Mouse (Mus musculus) lung, adult 2 months (tissue): ENCODE measurements around the gene Rbbp8nl. TPM values are rescaled to one million over a fixed set of nuclear protein-coding genes. Genes with fewer than 3 reads are reported as not detected.

ENCODE experiments used
- DNase-seq: peaks from one replicate; pipeline ENCODE4 v3.0.0; 2022
- H3K4me1 ChIP-seq: fragments of 200-500 bp; 2 replicates; pipeline ENCODE4 v1.6.1; 2011; ENCODE audit warnings: low read length; ENCODE audit not compliant: control insufficient read depth, insufficient read depth
- H3K4me3 ChIP-seq: fragments of 200-500 bp; replicated peaks from 2 replicates; pipeline ENCODE3; 2011; ENCODE audit warnings: low read depth, mild to moderate bottlenecking, control low read depth, low read length; ENCODE audit errors: extremely low read depth
- CTCF ChIP-seq: fragments of 200-500 bp; IDR thresholded peaks from 2 replicates; pipeline ENCODE4 v1.5.1; 2011; ENCODE audit warnings: mild to moderate bottlenecking, low read length, control low read depth; ENCODE audit not compliant: insufficient read depth
- POLR2A ChIP-seq: fragments of 200-500 bp; IDR thresholded peaks from 2 replicates; pipeline ENCODE4 v1.6.1; 2011; ENCODE audit warnings: low read depth, mild to moderate bottlenecking, control low read depth, low read length, borderline replicate concordance; ENCODE audit errors: extremely low read depth
- WGBS: fragments of 180-500 bp; shearing (Covaris S2); methylation state at CpG from one replicate; pipeline ENCODE4 v1.1.7; 2018; 5-methylcytosine and 5-hydroxymethylcytosine counted together
- polyA plus RNA-seq: library from polyadenylated mRNA; depleted of rRNA; stranded (reverse); fragments of >200 nt; gene quantifications from 2 replicates; pipeline ENCODE4 v1.2.3, GENCODE M21; 2012; rRNA removed

Rbbp8nl gene
- 1.4 and 2.3 TPM in 2 replicates for polyA plus RNA-seq

DNA sequence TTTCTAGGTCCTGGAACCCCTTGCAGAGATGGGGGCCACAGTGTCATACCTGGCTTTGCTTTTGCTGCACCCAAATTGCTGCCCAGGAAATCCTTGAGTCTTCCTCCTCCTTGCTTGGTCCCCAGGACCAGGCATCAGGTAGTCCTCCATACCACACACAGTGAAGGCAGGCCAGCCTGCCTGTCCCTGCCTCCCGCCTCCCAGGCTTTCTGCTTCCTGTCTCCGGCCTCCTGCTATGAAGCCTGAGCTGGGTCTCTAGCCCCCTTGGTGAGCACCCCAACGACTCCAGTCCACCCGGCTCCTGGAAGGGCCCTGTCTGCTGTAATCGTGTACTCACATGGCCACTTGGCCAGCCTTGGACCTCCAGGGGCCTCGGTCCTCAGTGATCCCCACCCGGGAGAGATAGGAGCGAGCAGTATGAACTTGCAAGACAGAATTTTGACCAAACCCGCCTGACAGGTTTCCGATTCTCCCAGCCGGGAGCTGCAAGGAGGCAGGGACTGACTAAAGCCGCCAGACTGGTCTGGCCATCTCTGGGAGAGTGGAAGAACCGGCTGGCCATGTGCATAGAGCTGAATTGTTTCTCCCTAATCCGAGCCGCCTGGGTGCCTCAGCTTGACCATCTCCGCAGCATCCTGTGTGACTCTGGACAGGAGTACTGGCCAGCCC lies at the start of gene Rbbp8nl:
TSS of gene Rbbp8nl (minus strand) at position 440 of the 669 bp plus-strand sequence.
- 50% methylated on average over 16 of the region's 16 CpGs for WGBS
- DNase-seq = peak; percentile 77
- no peak within 1 kb of the TSS for H3K4me3 ChIP-seq
- no peaks in the 10 kb centered on the region; the same call in 1 of the 2 replicates for H3K4me1 ChIP-seq
- TF ChIP-seq POLR2A = no peak

DNA sequence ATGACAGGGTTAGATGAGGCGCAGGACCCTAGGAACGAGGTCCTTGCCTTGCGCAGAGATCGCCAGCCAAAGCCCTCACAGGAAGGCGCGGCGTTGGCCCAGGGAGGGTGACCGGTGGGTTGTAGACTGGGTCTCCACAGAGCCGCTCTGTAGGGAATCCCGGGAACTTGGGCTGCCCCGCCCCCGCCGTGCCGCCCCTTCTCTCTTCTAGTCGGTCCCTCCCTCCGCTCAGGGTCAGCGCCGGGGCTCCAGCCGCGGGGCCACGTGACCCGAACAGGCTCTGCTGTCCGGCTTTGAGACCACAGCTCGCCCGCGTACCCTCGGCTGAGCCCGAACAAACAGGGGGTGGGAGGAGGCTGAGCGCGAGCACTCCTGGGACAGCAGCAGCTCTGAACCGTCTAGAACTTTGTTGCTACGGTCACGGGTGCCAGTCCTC lies 44.9 kb upstream of the Rbbp8nl start, which contains the start of gene Gata5:
TSS of gene Gata5 (minus strand) at position 149 of the 436 bp plus-strand sequence.
- DNase-seq = peak; percentile 43
- 1% methylated on average over 33 of the region's 33 CpGs for WGBS
- Histone ChIP-seq H3K4me1 (peaks cover 7% of the 10 kb centered on the region; the same call in 1 of the 2 replicates), H3K4me3 (peak within 1 kb of the TSS; percentile 53)
- TF ChIP-seq CTCF (no peak), POLR2A (0 out of 2 replicates have a peak, but pooled peaks have one; percentile 30)

DNA sequence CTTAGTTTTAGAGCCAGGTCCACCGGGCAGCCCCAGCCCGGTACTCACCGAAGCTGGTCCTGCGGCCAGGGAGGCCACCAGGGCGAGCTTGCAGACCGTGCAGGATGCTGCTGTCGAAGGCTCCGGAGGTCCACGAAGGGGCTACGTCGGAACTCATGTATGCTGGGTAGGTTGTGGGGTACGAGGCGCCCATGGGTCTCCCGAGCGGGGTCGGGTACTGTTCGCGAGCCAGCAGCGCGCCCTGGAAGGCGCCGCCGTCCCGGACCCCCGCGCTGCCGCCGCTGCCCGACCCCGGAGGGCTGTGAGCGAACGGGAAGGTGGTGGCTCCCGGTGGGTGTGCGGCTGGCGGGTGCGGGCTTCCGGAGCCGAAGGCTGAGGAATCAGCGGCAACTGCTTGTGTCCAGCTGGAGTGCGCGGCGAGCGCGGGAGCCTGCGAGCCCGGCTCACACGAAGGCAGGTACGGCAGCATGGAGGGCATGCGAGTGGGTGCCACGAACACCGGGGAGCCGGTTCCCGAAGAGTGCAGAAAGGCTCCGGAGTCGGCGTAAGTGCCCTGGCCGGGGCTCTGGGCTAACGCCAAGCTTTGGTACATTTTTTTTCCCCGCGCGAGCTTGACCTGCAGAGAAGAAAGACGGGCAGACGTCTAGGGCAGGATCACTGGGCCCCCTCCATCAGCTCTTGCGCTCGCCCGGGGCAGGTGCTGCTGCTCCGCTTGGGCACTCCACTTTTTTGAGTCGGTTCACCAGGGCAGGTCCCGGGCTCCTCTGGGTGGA lies 44.3 kb upstream of the Rbbp8nl start:
- Histone ChIP-seq H3K4me3 (peak overlapping the region; percentile 53), H3K4me1 (peaks cover 3% of the 10 kb centered on the region; the same call in 1 of the 2 replicates)
- DNase-seq = no peak
- WGBS = 1% methylated on average over 69 of the region's 69 CpGs
- no peak for TF ChIP-seq CTCF
- no peak for TF ChIP-seq POLR2A

GRCm38 (mm10) chr2:180329466-180329865 lies 39.8 kb upstream of the Rbbp8nl start:
- no peak overlapping the region for H3K4me3 ChIP-seq
- TF ChIP-seq CTCF = no peak
- H3K4me1 ChIP-seq = no peaks in the 10 kb centered on the region; the same call in 1 of the 2 replicates
- 89% methylated on average over 1 of the region's 1 CpGs for WGBS
- no peak for DNase-seq

DNA sequence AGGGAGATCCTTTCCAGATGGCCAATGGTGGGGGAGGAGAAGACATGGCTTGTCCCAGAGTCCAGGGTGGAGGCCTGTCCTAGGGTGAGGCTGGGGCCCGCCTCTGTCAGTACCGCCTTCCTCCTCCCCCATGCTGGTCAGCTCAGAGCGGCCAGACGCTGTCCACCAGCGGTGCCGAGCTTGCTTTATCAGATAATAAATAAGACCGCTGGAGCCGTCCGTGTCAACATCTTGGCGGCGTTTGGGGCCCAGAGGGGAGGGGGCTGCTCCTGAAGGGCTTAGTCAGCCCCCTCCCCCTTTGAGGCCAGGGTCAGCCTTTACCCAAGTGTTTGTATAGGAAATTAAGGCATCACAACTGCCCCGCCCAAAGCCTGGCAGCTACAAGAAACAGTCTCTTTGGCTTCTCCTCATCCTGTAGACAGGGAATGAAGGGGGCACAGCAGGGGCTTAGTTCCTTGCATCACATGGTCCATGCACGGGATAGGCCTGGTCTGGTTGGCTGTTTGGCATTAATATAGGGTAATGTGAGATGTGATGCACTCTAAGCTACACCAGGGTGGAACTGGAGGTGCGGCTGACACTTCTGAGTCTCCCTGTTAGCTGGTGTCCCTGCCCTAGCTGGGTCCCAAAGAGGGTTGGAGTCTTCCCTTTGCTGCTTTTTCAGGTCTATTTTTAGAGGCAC lies 33.1 kb upstream of the Rbbp8nl start:
- DNase-seq = no peak
- WGBS = 25% methylated on average over 14 of the region's 14 CpGs
- Histone ChIP-seq H3K4me3 (no peak overlapping the region), H3K4me1 (no peaks in the 10 kb centered on the region)
- TF ChIP-seq POLR2A (no peak), CTCF (no peak)

GRCm38 (mm10) chr2:180320216-180320615 lies 30.5 kb upstream of the Rbbp8nl start:
- no peak for TF ChIP-seq POLR2A
- TF ChIP-seq CTCF = no peak
- H3K4me3 ChIP-seq = no peak overlapping the region
- 84% methylated on average over 4 of the region's 4 CpGs for WGBS
- DNase-seq = no peak
- no peaks in the 10 kb centered on the region for H3K4me1 ChIP-seq

GRCm38 (mm10) chr2:180317591-180317990 lies 27.9 kb upstream of the Rbbp8nl start:
- WGBS = 62% methylated on average over 7 of the region's 7 CpGs
- TF ChIP-seq POLR2A (no peak), CTCF (no peak)
- H3K4me3 ChIP-seq = no peak overlapping the region
- no peaks in the 10 kb centered on the region for H3K4me1 ChIP-seq
- no peak for DNase-seq

DNA sequence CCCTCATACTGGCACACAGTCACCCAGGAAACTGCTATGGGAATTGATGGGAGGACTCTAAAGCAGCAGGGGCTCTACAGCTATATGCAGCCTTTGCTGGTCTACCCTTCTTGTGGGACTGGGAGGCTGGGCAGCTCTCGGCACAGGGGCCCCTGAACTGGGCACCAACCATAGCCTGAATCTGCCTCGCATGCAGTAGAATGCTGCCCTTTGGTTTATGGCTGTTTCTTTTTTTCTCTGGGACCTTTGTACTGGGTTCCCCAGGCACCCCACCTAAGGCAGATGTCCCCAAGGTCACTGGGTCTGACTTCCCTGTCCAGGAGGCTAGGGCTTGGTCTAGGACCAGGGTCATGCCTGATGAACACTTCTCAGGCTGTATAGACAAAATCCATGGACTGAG lies 24.6 kb upstream of the Rbbp8nl start:
- Histone ChIP-seq H3K4me1 (no peaks in the 10 kb centered on the region), H3K4me3 (no peak overlapping the region)
- 88% methylated on average over 2 of the region's 2 CpGs for WGBS
- TF ChIP-seq POLR2A (no peak), CTCF (no peak)
- no peak for DNase-seq

GRCm38 (mm10) chr2:180311147-180311546 lies 21.5 kb upstream of the Rbbp8nl start:
- DNase-seq = no peak
- 62% methylated on average over 4 of the region's 4 CpGs for WGBS
- Histone ChIP-seq H3K4me1 (peaks cover 3% of the 10 kb centered on the region; the same call in 1 of the 2 replicates), H3K4me3 (no peak overlapping the region)
- no peak for TF ChIP-seq POLR2A
- no peak for TF ChIP-seq CTCF
